Mouse (Mus musculus) CD4-positive, CD25-positive, alpha-beta regulatory T cell, adult 4 months (primary cell): ENCODE data around the gene Mpig6b. TPM values are rescaled to one million over a fixed set of nuclear protein-coding genes. Genes with fewer than 3 reads are reported as not detected.
"Not testable (repeated sequence)": the region's sequence is repeated elsewhere in the genome, so short reads cannot be mapped to it uniquely, and the experiment has no call there.

ENCODE experiments used
- ATAC-seq: one replicate; pipeline ENCODE4 v1.8.0; 2017
- polyA plus RNA-seq, 2 experiments: library from polyadenylated mRNA; unstranded; fragments of 100-300 nt; shearing (Covaris generic); gene quantifications; one replicate each; pipeline ENCODE4 v1.2.1; 2017

Gene Mpig6b
- polyA plus RNA-seq, 2 experiments from 2014 or later = not detected

DNA sequence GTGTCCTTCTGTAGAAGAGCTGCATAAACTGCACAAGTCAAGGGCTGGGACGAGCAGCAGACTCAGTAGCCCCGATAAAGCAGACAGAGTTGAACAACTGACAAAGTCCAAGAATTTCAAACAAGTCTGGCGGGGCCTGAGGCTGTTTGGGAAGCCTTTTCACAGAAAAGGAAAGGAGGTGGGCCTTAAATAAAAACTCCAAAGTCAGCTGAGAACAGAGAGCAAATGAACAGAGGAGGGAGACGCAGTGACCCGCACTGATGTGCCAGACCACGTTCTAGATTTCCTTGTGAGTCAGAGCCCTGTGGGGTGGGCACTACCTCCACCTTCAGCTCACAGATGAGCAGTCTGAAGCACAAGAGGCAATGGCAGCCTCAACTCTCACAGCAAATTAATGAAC, 31.1 kb downstream of the Mpig6b start:
- ATAC-seq = no peak

DNA sequence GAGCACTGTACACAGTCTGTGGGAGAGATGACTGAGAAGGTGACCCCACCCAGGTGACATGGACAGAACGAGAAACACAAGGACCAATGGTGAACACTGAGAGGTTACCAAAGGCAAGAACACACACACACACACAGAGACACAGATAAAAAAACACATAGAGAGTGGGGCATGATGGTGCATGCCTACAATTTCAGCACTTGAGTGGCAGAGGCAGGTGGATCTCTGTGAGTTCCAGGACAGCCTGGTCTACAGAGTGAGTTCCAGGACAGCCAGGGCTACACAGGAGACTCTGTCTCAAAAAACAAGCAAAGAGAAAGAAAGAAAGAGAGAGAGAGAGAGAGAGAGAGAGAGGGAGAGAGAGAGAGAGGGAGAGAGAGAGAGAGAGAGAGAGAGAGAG, 32.3 kb downstream of the Mpig6b start:
- not testable (repeated sequence) for ATAC-seq

DNA sequence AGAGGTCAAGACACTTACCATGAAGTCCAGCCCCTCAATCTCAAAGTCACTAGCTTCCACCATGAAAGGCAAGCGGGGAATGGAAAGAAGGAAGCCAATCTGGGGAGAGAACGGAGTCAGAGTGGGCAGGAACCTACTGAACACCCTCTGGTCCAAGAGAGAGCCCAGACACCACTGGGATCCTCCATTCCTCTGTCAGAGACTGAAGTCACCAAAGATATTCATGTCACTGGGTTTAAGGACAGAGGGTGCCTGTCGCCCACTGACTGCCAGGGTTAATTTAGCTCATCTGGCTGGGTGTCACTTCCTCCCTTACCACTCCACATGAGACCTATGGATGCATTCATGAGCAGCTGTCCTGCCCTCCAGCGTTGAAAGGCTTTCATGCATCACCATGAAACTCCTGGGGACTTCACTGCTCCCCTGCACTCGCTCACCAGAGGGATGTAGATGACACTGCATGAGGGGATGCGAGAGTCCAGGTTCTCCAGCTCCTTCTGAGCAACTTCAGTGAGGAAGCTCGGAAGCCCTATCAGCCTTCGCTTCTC, 33.6 kb downstream of the Mpig6b start:
- no peak for ATAC-seq

DNA sequence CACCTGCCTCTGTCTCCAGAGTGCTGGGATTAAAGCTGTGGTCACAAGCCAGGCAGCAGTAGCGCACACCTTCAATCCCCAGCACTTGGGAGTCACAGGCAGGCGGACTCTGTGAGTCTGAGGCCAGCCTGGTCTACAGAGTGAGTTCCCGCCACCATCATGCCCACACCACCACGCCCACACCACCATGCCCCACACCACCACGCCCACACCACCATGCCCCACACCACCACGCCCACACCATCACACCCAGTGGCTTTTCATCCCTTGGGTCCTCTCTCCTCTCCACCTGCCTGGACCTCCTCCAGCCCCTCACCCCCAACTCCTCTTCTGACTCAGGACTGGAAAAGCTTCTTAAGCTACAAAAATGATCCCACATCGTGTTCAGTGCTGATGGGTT, 34.1 kb downstream of the Mpig6b start:
- no peak for ATAC-seq

DNA sequence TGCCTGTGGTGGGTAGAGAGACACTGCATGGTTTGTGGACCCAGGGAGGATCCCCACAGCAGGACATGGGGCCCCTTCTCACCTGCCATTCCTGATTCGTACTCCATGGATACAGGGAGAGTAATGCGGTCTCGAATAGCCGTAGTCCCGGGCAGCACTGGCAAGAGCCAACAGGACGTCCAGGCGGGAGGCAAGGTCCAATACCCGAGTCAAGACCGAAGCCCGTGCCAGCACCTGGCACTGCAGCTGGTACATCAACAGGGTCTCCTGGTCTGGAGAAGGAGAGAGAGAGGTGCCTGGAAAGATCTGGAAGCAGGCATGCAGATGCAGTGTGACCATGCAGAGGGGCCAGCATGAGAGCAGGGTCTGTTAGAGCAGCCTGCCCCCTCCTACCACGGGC, 34.7 kb downstream of the Mpig6b start:
- ATAC-seq = no peak

DNA sequence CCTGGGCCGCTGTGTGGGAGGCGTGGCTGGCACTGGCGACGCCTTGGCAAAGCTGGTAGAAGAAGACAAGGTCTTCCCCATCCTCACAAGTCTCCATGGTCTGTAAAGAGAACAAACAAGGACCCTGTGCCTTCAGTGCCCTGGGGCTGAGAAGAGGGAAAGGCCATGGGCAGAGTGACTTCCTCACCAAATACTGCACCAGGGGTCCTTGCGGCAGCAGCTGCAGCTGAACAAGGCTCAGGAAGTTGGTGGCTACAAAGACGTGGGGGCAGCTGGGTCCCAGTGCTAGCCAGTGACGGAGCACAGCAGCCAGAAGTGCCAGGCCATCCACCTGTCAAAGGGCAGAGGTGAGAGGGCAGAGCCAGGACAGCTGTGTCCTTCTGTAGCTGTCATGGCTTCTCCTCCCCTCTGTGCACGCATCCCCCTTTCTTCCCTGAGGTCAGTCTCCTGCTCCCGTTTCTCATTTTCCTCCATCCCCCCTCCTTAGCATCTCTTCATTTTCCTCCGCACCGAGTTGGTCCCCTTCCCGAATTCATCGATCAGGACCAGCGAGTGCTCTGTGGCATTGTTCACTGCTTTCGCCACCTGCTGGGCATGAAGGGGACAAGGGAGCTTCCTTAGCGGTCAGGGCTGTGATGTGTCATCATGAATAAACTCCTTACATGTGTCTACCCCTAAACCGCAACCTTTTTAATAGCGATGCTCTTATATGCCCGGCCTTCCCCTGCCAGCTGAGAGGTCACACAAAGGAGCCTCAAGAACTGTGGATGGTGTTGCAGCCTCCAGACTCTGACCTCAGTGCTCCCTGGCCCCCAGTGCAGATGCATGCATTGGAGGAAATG, 36.1 kb downstream of the Mpig6b start:
- ATAC-seq = no peak

DNA sequence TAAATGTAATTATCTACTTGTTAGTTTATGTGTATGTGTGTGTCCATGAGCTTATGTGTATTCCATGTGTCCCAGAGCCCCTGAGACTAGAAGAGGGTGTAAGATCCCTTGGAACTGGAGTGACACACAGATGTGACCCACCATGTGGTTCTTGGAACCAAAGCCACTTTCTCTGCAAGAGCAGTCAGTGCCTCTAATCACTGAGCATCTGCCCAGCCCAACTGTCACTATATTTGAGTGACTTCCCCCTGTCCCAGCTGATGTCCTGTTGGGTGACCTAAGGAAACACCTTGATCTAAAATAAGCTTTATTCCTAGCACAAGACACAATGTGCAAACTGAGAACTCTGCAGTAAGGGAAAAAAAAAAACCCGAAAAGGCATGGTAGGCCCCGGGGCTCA, 37.7 kb downstream of the Mpig6b start:
- ATAC-seq = no peak

DNA sequence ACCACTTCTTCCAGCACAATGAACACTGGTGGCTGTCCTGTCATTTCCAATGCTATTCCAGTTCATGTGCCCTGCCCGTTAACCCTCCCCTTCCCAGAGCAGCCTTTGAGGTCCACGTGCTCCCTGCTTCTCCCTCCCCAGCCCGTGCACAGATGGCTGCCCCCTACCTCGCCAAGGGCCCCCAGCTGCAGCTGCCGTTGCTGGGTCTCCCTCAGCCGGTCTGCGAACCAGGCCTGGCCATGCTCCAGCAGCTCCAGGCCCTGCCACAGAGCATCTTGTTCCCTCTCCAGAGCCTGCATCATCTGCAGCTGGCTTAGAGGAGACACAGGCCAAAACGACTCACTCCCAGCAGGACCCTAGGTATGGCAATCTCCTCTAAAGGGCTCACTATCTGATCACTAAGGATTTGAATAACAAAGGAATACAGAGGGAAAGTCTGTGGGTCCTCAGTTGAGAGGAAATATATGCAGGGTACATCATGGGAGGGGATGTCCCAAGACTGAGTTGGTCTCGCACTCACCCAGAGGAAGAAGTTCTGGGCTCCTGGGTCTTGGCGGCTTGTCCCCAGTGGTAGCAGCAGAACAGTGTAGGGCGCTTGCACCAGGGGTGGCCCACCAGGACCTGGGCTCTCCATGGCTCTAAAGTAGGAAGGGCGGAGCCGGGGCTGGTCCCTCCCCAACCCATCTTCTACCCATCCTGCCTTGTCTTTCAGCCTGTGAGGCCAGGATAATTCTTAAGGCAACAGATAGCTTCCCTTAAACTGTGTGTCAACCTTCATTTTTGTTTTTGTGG, 38.5 kb downstream of the Mpig6b start, which contains the start of gene Sapcd1:
Sapcd1 (minus strand) TSS at position 740 of the 792 bp plus-strand sequence.
- peak; percentile 58 for ATAC-seq

DNA sequence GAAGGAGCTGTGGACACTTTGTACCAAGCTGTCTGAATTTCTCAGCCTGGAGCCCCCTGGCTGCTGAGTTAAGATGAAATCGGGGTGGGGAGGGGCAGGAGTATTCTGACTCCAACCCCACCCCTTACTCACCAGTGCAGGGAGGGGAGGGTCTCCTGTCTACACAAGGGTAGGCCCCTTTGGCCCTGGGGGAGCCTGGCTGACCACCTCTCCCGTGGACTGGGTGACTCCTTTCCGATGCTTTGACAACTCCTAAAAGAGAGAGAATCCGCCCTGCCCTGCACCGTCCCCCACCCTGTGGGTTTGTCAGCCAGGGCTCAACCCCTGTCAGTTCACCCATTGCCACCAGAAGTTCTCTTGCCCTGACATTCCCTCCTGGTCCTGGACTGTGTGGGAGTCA, 39.8 kb downstream of the Mpig6b start:
- no peak for ATAC-seq

DNA sequence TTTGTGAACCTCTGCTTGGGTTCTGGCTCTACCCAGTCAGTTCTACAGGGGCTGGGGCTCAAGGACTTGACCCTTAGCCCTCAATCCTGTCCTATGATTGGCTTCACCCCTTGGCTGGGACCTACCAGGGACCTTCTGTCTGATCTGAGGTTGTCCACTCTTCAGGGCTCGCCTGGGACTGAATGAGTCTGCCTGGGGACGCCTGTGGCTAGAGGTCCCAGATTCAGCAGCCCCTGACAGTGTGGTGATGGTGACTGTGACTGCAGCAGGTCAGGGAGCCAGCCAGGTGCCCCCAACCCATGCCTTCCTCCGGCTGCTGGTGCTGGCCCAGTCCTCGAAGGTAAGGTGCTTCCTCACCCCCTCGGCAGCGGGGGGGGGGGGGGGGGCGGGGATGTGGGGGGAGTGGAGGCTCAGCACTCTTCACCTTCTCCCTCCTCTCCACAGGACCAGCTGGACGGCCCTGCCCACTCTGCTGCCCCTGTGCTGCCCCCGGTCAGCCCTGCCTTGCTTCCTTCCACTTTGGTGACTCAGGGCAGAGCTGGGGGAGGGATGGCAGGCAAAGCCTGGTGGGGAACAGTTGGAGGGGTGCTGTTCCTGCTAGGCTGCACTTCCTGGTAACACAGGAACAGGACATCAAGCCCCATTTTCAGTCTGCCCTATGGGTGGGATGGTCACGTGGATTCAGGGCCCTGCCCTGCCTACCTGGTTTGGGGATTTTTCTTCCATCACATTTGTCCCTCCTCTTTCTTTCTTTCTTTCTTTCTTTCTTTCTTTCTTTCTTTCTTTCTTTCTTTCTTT, 41.1 kb downstream of the Mpig6b start:
- ATAC-seq = no peak

DNA sequence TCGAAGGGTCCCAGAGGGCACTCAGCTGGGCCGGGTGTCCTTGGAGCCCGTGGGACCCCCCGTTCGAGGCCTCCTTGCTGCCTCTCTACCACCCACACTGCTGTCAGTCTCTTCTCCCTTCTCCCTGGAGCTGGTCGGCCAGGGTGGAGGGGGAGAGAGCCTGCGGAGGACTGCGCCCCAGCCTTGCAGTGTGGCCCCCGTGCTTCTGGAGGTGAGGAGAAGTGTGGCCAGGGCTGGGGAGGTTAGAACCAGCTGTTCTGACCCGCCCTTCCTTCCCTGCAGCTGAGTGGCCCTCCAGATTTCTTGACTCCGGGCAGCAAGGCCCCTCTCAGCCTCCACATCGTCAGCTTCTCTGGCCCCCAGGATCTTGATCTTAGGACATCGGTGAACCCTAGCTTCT, 41.7 kb downstream of the Mpig6b start:
- ATAC-seq = no peak

DNA sequence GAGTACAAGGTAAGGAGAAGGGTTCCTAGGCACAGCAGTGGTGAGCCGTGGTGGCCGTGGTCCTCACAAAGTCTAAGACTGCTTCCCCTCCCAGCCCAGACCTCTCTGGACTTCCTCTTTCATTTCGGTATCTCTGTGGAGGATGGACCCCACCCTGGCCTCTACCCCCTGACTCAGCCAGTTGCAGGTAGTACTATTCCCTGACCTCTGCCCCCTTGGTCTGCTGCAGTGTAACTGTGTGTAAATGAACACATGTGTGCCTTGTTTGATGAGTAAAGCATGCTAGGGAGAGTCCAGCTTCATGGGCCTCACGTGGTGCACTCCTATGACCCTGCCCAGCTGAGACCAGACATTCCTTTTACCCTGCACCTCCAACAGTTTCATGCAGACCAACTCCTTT, 42.2 kb downstream of the Mpig6b start:
- ATAC-seq = no peak

DNA sequence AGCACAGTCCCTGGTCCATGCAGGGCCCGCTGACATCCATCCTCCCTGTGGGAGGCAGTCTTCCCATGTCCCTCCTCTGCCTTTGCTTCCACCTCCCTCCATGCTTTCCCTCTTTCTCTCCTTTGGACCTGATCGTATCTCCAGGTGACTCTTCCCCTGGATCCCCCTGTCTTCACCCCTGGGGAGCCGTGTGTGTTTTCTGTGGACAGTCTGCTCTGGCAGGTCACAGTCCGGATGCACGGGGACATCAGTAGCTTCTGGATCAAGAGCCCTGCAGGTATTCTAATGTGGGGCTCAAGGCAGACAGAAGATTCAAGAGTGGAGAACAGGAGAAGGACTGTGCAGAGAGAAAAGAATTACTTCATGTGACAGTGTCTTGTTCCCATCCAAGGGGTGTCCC, 42.8 kb downstream of the Mpig6b start:
- no peak for ATAC-seq

DNA sequence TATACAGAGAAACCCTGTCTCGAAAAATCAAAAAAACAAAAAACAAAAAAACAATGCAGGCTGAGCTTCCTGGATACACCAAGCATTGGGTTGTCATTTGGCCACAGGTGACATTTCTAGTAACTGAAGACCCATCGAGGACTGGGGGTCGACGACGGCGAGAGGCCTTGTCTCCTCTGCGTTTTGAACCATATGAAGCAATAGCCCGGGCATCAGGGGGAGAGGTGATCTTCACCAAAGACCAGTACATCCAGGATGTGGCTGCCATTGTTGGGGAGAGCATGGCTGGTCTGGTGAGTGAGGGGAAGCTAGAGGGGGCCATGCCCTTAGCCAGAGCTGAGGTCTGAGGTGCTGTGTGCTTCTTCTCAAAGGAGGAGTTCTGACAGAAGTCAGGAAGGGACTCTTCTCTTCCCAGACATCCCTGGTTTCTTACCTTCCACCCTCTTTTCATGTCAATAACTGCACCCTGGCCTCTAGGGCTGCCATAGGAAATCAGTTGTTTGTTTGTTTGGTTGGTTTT, 43.4 kb downstream of the Mpig6b start:
- ATAC-seq = no peak

DNA sequence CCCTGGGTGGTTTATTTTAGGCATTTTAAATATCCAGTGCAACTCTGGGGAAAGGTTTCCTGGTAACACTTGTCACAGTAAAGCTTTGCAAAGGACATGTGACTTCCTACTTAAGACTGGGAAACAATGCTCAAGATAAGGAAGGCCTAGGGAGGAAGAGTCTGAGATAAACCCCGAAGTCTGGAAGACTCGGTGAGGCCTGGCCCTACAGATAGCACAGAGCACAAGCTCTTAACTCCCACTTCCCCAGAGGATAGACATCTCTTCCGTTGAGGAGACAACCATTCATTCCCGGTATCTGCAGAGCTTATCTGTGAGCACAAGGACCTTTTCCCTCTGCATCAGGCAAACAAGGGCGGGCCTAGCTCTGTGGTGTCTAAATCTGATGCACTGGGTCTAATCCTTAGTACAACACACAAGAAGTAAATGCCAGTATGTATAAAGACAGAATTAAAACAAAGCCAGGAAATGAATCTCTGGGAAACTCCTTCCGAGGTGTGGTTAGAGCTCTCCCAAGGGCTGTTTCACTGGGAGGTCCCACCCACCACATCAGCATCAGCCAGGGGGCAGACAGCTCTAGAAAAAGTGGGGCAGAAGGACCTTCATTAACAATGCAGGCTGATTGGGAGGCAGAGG, 44.0 kb downstream of the Mpig6b start:
- ATAC-seq = no peak

DNA sequence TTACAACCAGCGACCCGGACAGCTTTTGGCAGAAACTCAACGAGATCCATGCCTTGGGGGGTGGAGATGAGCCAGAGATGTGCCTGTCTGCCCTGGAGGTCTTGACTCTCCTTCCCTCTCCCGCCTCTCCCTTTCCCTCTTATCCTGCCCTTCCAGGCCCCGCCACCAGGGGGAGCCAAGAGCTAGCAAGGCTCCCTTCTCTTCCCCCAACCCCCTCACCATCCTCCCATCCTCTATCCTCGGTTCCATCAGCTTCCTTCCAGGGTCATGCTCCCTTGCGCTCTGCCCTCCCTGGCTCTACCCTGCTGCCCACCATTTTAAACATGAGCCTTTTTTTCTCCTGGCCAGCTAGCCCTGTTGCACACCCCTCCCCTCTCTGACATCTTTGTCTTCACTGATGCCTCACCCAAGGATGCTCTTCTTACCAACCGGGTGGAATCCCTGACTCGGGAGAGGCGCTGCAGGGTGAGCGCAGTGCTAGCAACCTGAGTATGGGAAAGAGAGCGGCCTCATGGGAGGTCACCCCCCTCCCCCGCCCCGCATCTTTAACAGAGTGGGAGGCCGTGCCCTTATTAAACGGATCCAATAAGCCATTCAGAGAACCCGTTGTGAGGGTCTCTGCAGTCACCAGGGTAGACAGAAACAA, 44.7 kb downstream of the Mpig6b start:
- ATAC-seq = peak; percentile 74

DNA sequence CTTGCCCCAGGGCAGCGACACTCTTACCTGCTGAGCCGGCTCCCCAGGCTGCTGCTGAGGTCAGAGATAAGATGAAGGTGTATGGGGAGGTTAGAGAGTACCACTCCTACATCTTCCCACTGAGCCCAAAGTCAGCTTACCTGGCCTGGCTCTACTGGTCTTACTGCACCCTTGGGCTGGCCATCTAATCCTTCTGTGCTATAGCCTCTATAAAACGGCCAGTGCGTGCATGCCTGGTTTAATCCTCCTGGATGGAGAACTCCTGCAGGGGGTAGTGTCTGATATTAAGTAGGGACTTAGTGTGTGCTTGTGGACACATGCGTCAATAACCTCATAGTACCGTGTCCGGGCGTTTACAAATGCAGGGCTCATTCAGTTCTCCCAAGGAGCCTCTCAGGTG, 45.4 kb downstream of the Mpig6b start:
- ATAC-seq = no peak

DNA sequence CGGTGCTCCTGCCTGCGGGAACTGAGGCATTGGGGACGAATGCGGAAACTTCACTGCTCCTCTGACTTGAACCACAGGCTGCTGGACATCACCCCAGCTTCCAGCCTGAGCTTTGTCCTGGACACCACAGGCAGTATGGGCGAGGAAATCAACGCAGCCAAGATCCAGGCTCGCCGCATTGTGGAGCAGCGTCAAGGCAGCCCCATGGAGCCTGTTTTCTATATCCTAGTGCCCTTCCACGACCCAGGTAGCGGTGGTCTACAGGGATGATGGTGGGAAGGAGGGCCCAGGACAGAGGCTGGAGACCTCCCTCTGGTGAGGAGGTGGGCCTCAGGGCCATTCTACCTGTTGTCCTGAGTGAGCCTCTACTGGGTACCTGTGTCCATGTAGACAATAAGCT, 46.1 kb downstream of the Mpig6b start:
- ATAC-seq = no peak

DNA sequence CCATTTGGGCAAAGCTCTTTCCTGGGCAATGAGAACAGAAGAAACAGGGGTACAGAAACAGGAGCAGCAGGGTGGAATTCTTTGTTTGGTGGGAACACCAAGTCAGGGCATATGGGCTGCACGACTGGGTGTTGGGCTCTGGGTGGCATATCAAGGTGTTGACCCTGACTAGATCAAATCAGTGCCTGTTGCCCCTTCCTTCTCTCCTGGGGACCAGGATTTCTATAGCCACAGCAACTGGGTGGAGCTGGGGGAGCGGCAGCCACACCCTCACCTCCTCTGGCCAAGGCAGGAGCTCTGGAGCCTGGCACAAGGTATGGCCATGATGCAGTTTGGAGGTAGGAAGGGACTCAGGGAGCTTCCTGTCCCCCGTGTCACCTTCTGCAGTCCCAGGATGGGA, 47.8 kb downstream of the Mpig6b start:
- no peak for ATAC-seq

DNA sequence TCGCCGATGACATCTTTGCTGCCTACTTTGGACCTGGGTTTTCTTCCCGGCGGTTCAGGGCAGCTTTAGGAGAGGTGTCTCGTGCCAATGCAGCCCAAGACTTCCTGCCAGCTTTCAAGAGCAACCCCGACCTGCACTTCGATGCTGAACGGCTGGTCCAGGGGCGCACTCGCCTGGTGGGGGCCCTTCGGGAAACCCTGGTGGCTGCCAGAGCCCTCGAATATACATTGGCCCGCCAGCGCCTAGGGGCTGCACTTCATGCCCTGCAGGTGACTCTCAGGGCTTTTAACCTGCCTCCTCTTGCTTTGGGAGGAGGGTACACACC, 48.3 kb downstream of the Mpig6b start:
- ATAC-seq = no peak

DNA sequence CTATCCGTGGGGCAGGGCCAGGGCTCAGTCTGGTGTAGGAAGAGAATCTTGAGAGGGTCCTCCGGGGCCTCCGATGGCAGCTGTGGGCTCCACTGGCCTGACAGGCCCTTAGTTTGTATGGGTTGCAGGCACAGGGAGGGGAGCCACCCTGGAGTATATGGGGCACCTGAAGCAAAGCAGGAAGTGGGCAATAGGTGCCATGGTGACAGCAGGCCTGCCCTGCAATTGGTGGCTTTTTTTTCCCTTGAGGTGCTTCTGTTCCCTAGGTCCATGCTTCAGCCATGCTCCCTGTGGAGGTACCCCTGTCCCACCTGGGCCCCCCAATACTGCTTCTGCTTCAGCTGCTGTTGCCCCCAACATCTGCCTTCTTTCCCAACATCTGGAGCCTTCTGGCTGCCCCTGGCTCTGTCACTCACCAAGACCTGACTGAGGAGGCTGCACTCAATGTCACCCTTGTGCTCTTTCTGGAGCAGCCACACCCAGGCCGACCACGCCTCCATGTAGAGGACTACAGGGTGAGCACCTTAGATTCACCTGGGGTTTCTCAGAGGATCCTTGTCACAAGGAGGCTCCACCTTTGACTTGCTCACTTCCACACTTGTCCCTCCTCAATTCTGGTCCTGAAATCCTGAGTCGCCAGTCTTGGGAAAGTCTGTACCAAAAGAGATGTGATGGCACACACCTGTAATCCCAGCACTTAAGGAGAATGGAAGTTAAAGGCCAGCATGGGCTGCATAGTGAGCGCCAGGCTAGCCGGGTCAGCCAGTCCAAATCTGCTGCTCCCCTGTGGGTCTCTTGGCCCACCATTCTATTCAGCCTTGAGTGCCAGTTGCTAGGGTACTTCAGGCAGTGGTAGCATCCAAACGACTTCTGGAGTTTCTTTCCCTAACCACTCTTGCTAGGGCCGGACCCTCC, 48.9 kb downstream of the Mpig6b start:
- peak; percentile 70 for ATAC-seq
